ENCODE assay signal across 14 mouse cellular contexts in genomic region chr10:79943471-79943901, GRCm38 (mm10). TPM values are rescaled to one million over a fixed set of nuclear protein-coding genes. Genes with fewer than 3 reads are reported as not detected.
A peak's percentile ranks its signal among the peaks of the same experiment; 100 is the strongest.
DNase-seq lines count a peak whose midpoint lies in the region; ATAC-seq lines count a peak whose summit lies in the region.
"Had no signal": no experiment of that assay in that cellular context is flagged by ENCODE, and none has a peak within 500 bp of the region (broad histone marks: within the 10 kb centered on the region; RNA-seq: fewer than 3 reads in every experiment).

No protein-coding gene starts in this region.

- no peak overlapping the region for H3K9ac ChIP-seq in hindbrain, embryonic 16.5 days (ENCODE audit: low read depth, low read length)
- no peak overlapping the region for H3K9ac ChIP-seq in lung, embryonic 16.5 days (ENCODE audit: low read length)
- H3K9ac ChIP-seq in stomach, embryonic 15.5 days = no peak overlapping the region

- peaks cover 47% of the 10 kb centered on the region for H3K36me3 ChIP-seq in hindbrain, embryonic 10.5 days
- 0 out of 2 replicates have a peak, but pooled peaks cover 2% of the 10 kb centered on the region for H3K36me3 ChIP-seq in hindbrain, embryonic 16.5 days (ENCODE audit: control insufficient read depth, insufficient read depth, low read length)
- H3K36me3 ChIP-seq in lung, embryonic 16.5 days (ENCODE audit: control insufficient read depth, insufficient read depth, low read length) = peaks cover 5% of the 10 kb centered on the region; the same call in 1 of the 2 replicates
- H3K36me3 ChIP-seq in limb, embryonic 10.5 days = peaks cover 79% of the 10 kb centered on the region
- peaks cover 5% of the 10 kb centered on the region for H3K36me3 ChIP-seq in stomach, embryonic 15.5 days

- peaks cover 74% of the 10 kb centered on the region for H3K4me1 ChIP-seq in hindbrain, embryonic 10.5 days (replicated peaks)
- peaks cover 4% of the 10 kb centered on the region; the same call in 1 of the 2 replicates for H3K4me1 ChIP-seq in hindbrain, embryonic 16.5 days (ENCODE audit: control insufficient read depth, insufficient read depth, low read depth, low read length)
- peaks cover 33% of the 10 kb centered on the region for H3K4me1 ChIP-seq in lung, embryonic 16.5 days (replicated peaks; ENCODE audit: control insufficient read depth, insufficient read depth, low read length)
- H3K4me1 ChIP-seq in limb, embryonic 10.5 days = peaks cover 79% of the 10 kb centered on the region
- H3K4me1 ChIP-seq in stomach, embryonic 15.5 days = peaks cover 42% of the 10 kb centered on the region

- no peaks in the 10 kb centered on the region for H3K9me3 ChIP-seq in hindbrain, embryonic 10.5 days
- H3K9me3 ChIP-seq in hindbrain, embryonic 16.5 days (ENCODE audit: control insufficient read depth, low read length) = no peaks in the 10 kb centered on the region
- no peaks in the 10 kb centered on the region for H3K9me3 ChIP-seq in lung, embryonic 16.5 days (ENCODE audit: control insufficient read depth, low read length)
- no peaks in the 10 kb centered on the region for H3K9me3 ChIP-seq in limb, embryonic 10.5 days (replicated peaks)
- no peaks in the 10 kb centered on the region for H3K9me3 ChIP-seq in stomach, embryonic 15.5 days

- DNase-seq in hindbrain, embryonic 10.5 days (ENCODE audit: low spot score) = no peak
- no peak for DNase-seq in lung, postnatal 4 days
- DNase-seq in limb, embryonic 10.5 days (ENCODE audit: low spot score) = no peak
- DNase-seq in layer of hippocampus, adult 11-12 months (ENCODE audit: low spot score) = no peak
- DNase-seq: adrenal gland, adult 2 months; cerebellum, postnatal 36 days; lung, postnatal 10 days had no signal

- WGBS in hindbrain, embryonic 10.5 days = 82% methylated on average over 9 of the region's 9 CpGs
- 80% methylated on average over 9 of the region's 9 CpGs for WGBS in hindbrain, embryonic 16.5 days
- 66% methylated on average over 9 of the region's 9 CpGs for WGBS in lung, embryonic 16.5 days
- 80% methylated on average over 9 of the region's 9 CpGs for WGBS in limb, embryonic 10.5 days
- WGBS in stomach, embryonic 15.5 days = 58% methylated on average over 9 of the region's 9 CpGs

- ATAC-seq in hindbrain, embryonic 16.5 days = no peak
- ATAC-seq in lung, embryonic 16.5 days (ENCODE audit: low read depth) = no peak
- ATAC-seq in stomach, embryonic 15.5 days (ENCODE audit: insufficient read depth, low FRiP score, low read depth) = peak; percentile 66
- ATAC-seq in megakaryocyte progenitor cell, adult 5-6 weeks (replicated peaks; ENCODE audit: poor library complexity) = no peak
- ATAC-seq: midbrain, embryonic 16.5 days had no signal

- H3K27ac ChIP-seq in hindbrain, embryonic 10.5 days = peak overlapping the region; percentile 85; the same call in 1 of the 2 replicates
- no peak overlapping the region for H3K27ac ChIP-seq in hindbrain, embryonic 16.5 days (ENCODE audit: low read depth, low read length)
- H3K27ac ChIP-seq in lung, embryonic 16.5 days (ENCODE audit: low read length) = peak overlapping the region; percentile 26
- H3K27ac ChIP-seq in limb, embryonic 10.5 days = peak overlapping the region; percentile 85
- peak overlapping the region; percentile 86 for H3K27ac ChIP-seq in stomach, embryonic 15.5 days

- H3K4me3 ChIP-seq in hindbrain, embryonic 10.5 days = no peak overlapping the region
- H3K4me3 ChIP-seq in hindbrain, embryonic 16.5 days (ENCODE audit: low read length) = no peak overlapping the region
- H3K4me3 ChIP-seq in lung, embryonic 16.5 days (ENCODE audit: low read length) = no peak overlapping the region
- no peak overlapping the region for H3K4me3 ChIP-seq in limb, embryonic 10.5 days
- no peak overlapping the region for H3K4me3 ChIP-seq in stomach, embryonic 15.5 days (replicated peaks)

- H3K27me3 ChIP-seq in hindbrain, embryonic 10.5 days (ENCODE audit: insufficient read depth, poor library complexity, severe bottlenecking) = peaks cover 77% of the 10 kb centered on the region
- no peaks in the 10 kb centered on the region for H3K27me3 ChIP-seq in hindbrain, embryonic 16.5 days (replicated peaks; ENCODE audit: control insufficient read depth, insufficient read depth, low read length)
- H3K27me3 ChIP-seq in lung, embryonic 16.5 days (ENCODE audit: control insufficient read depth, insufficient read depth, low read depth, low read length) = no peaks in the 10 kb centered on the region
- no peaks in the 10 kb centered on the region for H3K27me3 ChIP-seq in limb, embryonic 10.5 days (ENCODE audit: low read depth, poor library complexity, severe bottlenecking)
- no peaks in the 10 kb centered on the region for H3K27me3 ChIP-seq in stomach, embryonic 15.5 days (replicated peaks)

- H3K4me2 ChIP-seq in hindbrain, embryonic 16.5 days (ENCODE audit: low read length) = no peak overlapping the region
- H3K4me2 ChIP-seq in lung, embryonic 16.5 days (ENCODE audit: low read depth, low read length) = no peak overlapping the region
- H3K4me2 ChIP-seq in stomach, embryonic 15.5 days = 0 out of 2 replicates have a peak overlapping the region, but pooled peaks have one; percentile 19

RNA-seq across cellular contexts. Expression of gene Wdr18, which starts 16.5 kb away (rescaled TPM):
- 128 and 140 TPM in 2 replicates for polyA plus RNA-seq in hindbrain, embryonic 10.5 days (2016; fragmentation: Nextera tagmentation; extraction: Ambion mirVana)
- 97.7 and 102 TPM in 2 replicates for polyA plus RNA-seq in hindbrain, embryonic 16.5 days (2015; fragmentation: Nextera tagmentation; extraction: Ambion mirVana)
- 76.7 and 83.0 TPM in 2 replicates for polyA plus RNA-seq in lung, embryonic 16.5 days (2015; fragmentation: Nextera tagmentation; extraction: Ambion mirVana)
- polyA plus RNA-seq in limb, embryonic 10.5 days (2016; fragmentation: Nextera tagmentation; extraction: Ambion mirVana) = 174 and 201 TPM in 2 replicates
- polyA plus RNA-seq in stomach, embryonic 15.5 days (2015; fragmentation: Nextera tagmentation; extraction: Ambion mirVana) = 86.0 and 86.2 TPM in 2 replicates
- total RNA-seq in megakaryocyte progenitor cell, adult 5-6 weeks (2015) = 36.8 and 57.4 TPM in 2 replicates
- total RNA-seq in megakaryocyte progenitor cell, adult 5-6 weeks (2017) = 24.6 and 29.7 TPM in 2 replicates

RNA-seq across cellular contexts. Expression of gene Arid3a, which starts 16.6 kb away (rescaled TPM):
- 11.1 and 15.0 TPM in 2 replicates for polyA plus RNA-seq in hindbrain, embryonic 10.5 days (2016; fragmentation: Nextera tagmentation; extraction: Ambion mirVana)
- 1.6 and 1.7 TPM in 2 replicates for polyA plus RNA-seq in hindbrain, embryonic 16.5 days (2015; fragmentation: Nextera tagmentation; extraction: Ambion mirVana)
- polyA plus RNA-seq in lung, embryonic 16.5 days (2015; fragmentation: Nextera tagmentation; extraction: Ambion mirVana) = 4.1 and 4.8 TPM in 2 replicates
- 18.2 and 29.4 TPM in 2 replicates for polyA plus RNA-seq in limb, embryonic 10.5 days (2016; fragmentation: Nextera tagmentation; extraction: Ambion mirVana)
- polyA plus RNA-seq in stomach, embryonic 15.5 days (2015; fragmentation: Nextera tagmentation; extraction: Ambion mirVana) = 9.8 and 10.0 TPM in 2 replicates
- total RNA-seq in megakaryocyte progenitor cell, adult 5-6 weeks (2015) = 19.9 and 21.6 TPM in 2 replicates
- total RNA-seq in megakaryocyte progenitor cell, adult 5-6 weeks (2017) = 31.0 and 32.2 TPM in 2 replicates

RNA-seq across cellular contexts. Expression of gene R3hdm4, which starts 22.5 kb away (rescaled TPM):
- 130 and 152 TPM in 2 replicates for polyA plus RNA-seq in hindbrain, embryonic 10.5 days (2016; fragmentation: Nextera tagmentation; extraction: Ambion mirVana)
- polyA plus RNA-seq in hindbrain, embryonic 16.5 days (2015; fragmentation: Nextera tagmentation; extraction: Ambion mirVana) = 293 and 300 TPM in 2 replicates
- polyA plus RNA-seq in lung, embryonic 16.5 days (2015; fragmentation: Nextera tagmentation; extraction: Ambion mirVana) = 151 and 155 TPM in 2 replicates
- 116 and 143 TPM in 2 replicates for polyA plus RNA-seq in limb, embryonic 10.5 days (2016; fragmentation: Nextera tagmentation; extraction: Ambion mirVana)
- polyA plus RNA-seq in stomach, embryonic 15.5 days (2015; fragmentation: Nextera tagmentation; extraction: Ambion mirVana) = 137 and 140 TPM in 2 replicates
- total RNA-seq in megakaryocyte progenitor cell, adult 5-6 weeks (2015) = 72.3 and 78.7 TPM in 2 replicates
- total RNA-seq in megakaryocyte progenitor cell, adult 5-6 weeks (2017) = 35.1 and 50.7 TPM in 2 replicates

RNA-seq across cellular contexts. Expression of gene Kiss1r, which starts 26.7 kb away (rescaled TPM):
- 0.72 and 0.80 TPM in 2 replicates for polyA plus RNA-seq in hindbrain, embryonic 10.5 days (2016; fragmentation: Nextera tagmentation; extraction: Ambion mirVana)
- 3.1 and 3.7 TPM in 2 replicates for polyA plus RNA-seq in hindbrain, embryonic 16.5 days (2015; fragmentation: Nextera tagmentation; extraction: Ambion mirVana)
- polyA plus RNA-seq in lung, embryonic 16.5 days (2015; fragmentation: Nextera tagmentation; extraction: Ambion mirVana) = 1.0 and 1.1 TPM in 2 replicates
- 0.31 and 0.49 TPM in 2 replicates for polyA plus RNA-seq in limb, embryonic 10.5 days (2016; fragmentation: Nextera tagmentation; extraction: Ambion mirVana)
- polyA plus RNA-seq in stomach, embryonic 15.5 days (2015; fragmentation: Nextera tagmentation; extraction: Ambion mirVana) = 0.83 and 0.94 TPM in 2 replicates
- 0.15 TPM in 2 replicates for total RNA-seq in megakaryocyte progenitor cell, adult 5-6 weeks (2015)
- 0.25 and 1.3 TPM in 2 replicates for total RNA-seq in megakaryocyte progenitor cell, adult 5-6 weeks (2017)
- total RNA-seq: granulocyte monocyte progenitor cell, adult 5-6 weeks had no signal

RNA-seq across cellular contexts. Expression of gene Grin3b, which starts 27.0 kb away (rescaled TPM):
- 0.35 TPM in 2 replicates for polyA plus RNA-seq in hindbrain, embryonic 10.5 days (2016; fragmentation: Nextera tagmentation; extraction: Ambion mirVana)
- 0.45 and 0.46 TPM in 2 replicates for polyA plus RNA-seq in hindbrain, embryonic 16.5 days (2015; fragmentation: Nextera tagmentation; extraction: Ambion mirVana)
- 0.25 and 0.75 TPM in 2 replicates for polyA plus RNA-seq in lung, embryonic 16.5 days (2015; fragmentation: Nextera tagmentation; extraction: Ambion mirVana)
- 0.28 and 0.40 TPM in 2 replicates for polyA plus RNA-seq in limb, embryonic 10.5 days (2016; fragmentation: Nextera tagmentation; extraction: Ambion mirVana)
- 0.27 and 0.34 TPM in 2 replicates for polyA plus RNA-seq in stomach, embryonic 15.5 days (2015; fragmentation: Nextera tagmentation; extraction: Ambion mirVana)
- total RNA-seq in megakaryocyte progenitor cell, adult 5-6 weeks (2015) = not detected in 2 replicates
- total RNA-seq in megakaryocyte progenitor cell, adult 5-6 weeks (2017) = not detected in 2 replicates
- total RNA-seq: granulocyte monocyte progenitor cell, adult 5-6 weeks; neutrophil, adult 5-6 weeks had no signal
